Mouse (Mus musculus) hindbrain, embryonic 16.5 days (tissue): ENCODE measurements around the gene Gdi1. TPM values are rescaled to one million over a fixed set of nuclear protein-coding genes. Genes with fewer than 3 reads are reported as not detected.
A peak's percentile ranks its signal among the peaks of the same experiment; 100 is the strongest.
"Not testable (repeated sequence)": the region's sequence is repeated elsewhere in the genome, so short reads cannot be mapped to it uniquely, and the experiment has no call there.

Experiments used
- ATAC-seq: fragments of 200-750 bp; cut with Nextera tagmentation; 2 replicates; pipeline ENCODE4 v1.8.0; 2017; ENCODE audit warnings: moderate TSS enrichment, moderate library complexity
- H3K27ac ChIP-seq: fragments of 300-500 bp; sonication (generic); 2 replicates; pipeline ENCODE4 v1.5.1; 2014; ENCODE audit warnings: low read depth, mild to moderate bottlenecking, control low read depth, low read length, moderate library complexity
- H3K27me3 ChIP-seq: fragments of 300-500 bp; sonication (generic); replicated peaks from 2 replicates; pipeline ENCODE4 v1.6.1; 2014; ENCODE audit warnings: low read length; ENCODE audit not compliant: control insufficient read depth, insufficient read depth
- H3K36me3 ChIP-seq: fragments of 300-500 bp; sonication (generic); 2 replicates; pipeline ENCODE4 v1.6.1; 2014; ENCODE audit warnings: mild to moderate bottlenecking, low read length, moderate library complexity, mixed read lengths; ENCODE audit not compliant: control insufficient read depth, insufficient read depth
- H3K4me1 ChIP-seq: fragments of 300-500 bp; sonication (generic); 2 replicates; pipeline ENCODE4 v1.6.1; 2014; ENCODE audit warnings: low read depth, low read length; ENCODE audit not compliant: control insufficient read depth, insufficient read depth
- H3K4me2 ChIP-seq: fragments of 300-500 bp; sonication (generic); 2 replicates; pipeline ENCODE4 v1.6.1; 2014; ENCODE audit warnings: mild to moderate bottlenecking, low read length, control low read depth, moderate library complexity
- H3K4me3 ChIP-seq: fragments of 300-500 bp; sonication (generic); 2 replicates; pipeline ENCODE4 v1.5.1; 2014; ENCODE audit warnings: mild to moderate bottlenecking, low read length, control low read depth, moderate library complexity
- H3K9ac ChIP-seq: fragments of 300-500 bp; sonication (generic); 2 replicates; pipeline ENCODE4 v1.6.1; 2014; ENCODE audit warnings: low read depth, mild to moderate bottlenecking, control low read depth, low read length, moderate library complexity
- H3K9me3 ChIP-seq: fragments of 300-500 bp; sonication (generic); 2 replicates; pipeline ENCODE4 v1.6.1; 2014; ENCODE audit warnings: mild to moderate bottlenecking, low read length, moderate library complexity; ENCODE audit not compliant: control insufficient read depth
- WGBS: fragments of 180-500 bp; shearing (Covaris S2); extraction: QIAGEN DNeasy Blood & Tissue Kit; methylation state at CpG from one replicate; pipeline ENCODE4 v1.1.7; 2014; 5-methylcytosine and 5-hydroxymethylcytosine counted together
- polyA plus RNA-seq: library from polyadenylated mRNA; unstranded; fragments of >200 nt; fragmentation: Nextera tagmentation; extraction: Ambion mirVana; gene quantifications from 2 replicates; pipeline ENCODE4 v1.2.1, GENCODE M21; 2015

The Gdi1 gene
- polyA plus RNA-seq, 1 experiment from 2014 or later: 991 TPM

DNA sequence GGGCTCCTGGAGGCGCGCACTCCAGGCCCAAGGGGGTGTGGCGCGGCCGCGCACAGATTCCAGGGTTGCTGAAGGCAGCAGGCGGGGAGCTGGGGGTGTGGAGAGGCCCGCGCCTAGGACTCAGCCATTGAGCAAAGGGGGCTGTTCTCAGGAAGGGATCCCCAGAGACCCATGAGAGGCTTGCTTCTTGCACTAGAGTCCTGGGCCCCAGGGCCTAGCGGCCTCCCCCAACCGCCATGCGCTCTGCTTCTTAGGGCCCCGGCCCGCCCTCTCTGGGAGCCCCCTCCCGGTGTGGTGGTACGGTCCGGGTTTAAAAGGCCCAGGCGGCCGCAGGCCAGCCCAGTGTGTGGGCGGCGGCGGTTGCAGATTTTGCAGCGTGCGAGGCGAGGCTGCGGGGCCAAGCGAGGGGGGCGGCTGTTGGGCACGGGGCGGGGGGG, 23.9 kb downstream of the Gdi1 start, which contains the start of gene Plxna3:
Gene Plxna3 (plus strand): TSS at position 342 of the 437 bp plus-strand sequence.
- H3K9ac ChIP-seq: peak within 1 kb of the TSS; percentile 68
- peaks cover 12% of the 10 kb centered on the region; the same call in 1 of the 2 replicates for H3K4me1 ChIP-seq
- WGBS: 15% methylated on average over 27 of the region's 30 CpGs
- no peaks in the 10 kb centered on the region for H3K36me3 ChIP-seq
- no peaks in the 10 kb centered on the region for H3K27me3 ChIP-seq
- peak within 1 kb of the TSS; percentile 85 for H3K27ac ChIP-seq
- H3K4me2 ChIP-seq: peak within 1 kb of the TSS; percentile 75
- H3K4me3 ChIP-seq: peak within 1 kb of the TSS; percentile 55
- ATAC-seq: peak; percentile 96
- H3K9me3 ChIP-seq: no peaks in the 10 kb centered on the region

DNA sequence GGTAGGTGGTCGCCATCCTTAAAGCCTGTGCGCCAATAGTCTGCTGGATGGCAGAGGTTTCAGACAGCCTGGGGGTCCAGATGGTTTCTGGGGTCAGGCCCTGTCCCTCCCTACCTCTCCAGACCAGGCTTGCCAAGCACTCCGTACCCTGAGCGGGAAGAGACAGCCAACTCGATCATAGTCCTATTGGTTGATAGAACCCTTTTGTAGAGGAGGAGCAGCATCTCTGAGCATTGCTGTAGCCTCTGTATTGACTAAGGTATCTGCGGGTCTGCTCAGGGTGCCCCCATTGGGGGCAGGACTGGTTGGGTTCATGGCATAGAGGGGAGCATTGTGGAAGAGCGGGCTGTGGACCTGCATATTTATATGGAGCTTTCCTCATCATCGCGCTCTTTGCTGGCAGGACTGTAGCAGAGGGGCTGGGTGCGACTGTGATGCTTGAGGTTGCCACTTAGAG, 24.4 kb downstream of the Gdi1 start:
- no peaks in the 10 kb centered on the region for H3K27me3 ChIP-seq
- peak overlapping the region; percentile 85 for H3K27ac ChIP-seq
- peaks cover 12% of the 10 kb centered on the region; the same call in 1 of the 2 replicates for H3K4me1 ChIP-seq
- peak overlapping the region; percentile 68 for H3K9ac ChIP-seq
- peak overlapping the region; percentile 75 for H3K4me2 ChIP-seq
- H3K36me3 ChIP-seq: no peaks in the 10 kb centered on the region
- H3K9me3 ChIP-seq: no peaks in the 10 kb centered on the region
- ATAC-seq: peak; percentile 51
- peak overlapping the region; percentile 55 for H3K4me3 ChIP-seq
- 17% methylated on average over 9 of the region's 10 CpGs for WGBS

DNA sequence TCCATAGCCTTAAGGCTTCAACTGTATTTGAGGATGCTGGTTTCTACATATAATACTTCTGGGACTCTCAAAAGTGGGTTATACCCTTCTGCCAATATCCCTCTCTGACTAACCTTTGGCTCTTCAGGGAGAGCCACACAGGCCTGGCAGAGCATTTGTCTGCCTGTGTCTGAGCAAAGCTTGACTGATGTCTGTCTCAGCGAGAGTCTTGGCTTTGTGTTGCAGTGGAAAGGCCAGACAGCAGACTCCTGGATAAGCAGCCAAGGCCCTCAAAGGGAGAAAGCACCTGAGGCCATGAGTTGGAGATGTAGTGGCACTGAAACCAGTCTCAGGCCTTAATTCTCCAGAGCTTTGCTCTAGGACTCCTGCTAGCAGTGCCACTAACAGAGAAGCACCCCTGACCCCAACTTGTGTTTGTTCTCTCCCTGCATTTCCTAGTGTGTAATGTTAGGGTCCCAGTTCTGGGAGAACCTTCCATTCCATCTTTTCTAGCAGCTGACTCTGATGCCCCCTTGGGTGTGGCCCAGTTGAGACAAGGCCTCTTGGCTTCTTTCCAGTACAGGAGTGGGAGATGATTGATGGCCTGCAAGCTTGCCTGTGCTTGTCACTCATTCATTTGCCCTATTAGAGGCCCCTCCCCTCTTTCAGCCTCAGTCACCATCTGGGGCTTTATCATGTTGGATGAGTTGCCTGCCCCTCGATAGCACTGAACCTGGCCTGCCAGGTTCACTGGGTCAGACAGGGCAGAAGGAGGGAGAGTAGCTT, 25.6 kb downstream of the Gdi1 start:
- ATAC-seq: no peak
- Histone ChIP-seq H3K4me1 (peaks cover 12% of the 10 kb centered on the region; the same call in 1 of the 2 replicates), H3K9ac (peak overlapping the region; percentile 68), H3K4me2 (peak overlapping the region; percentile 75), H3K36me3 (0 out of 2 replicates have a peak, but pooled peaks cover 2% of the 10 kb centered on the region), H3K27me3 (no peaks in the 10 kb centered on the region), H3K4me3 (peak overlapping the region; percentile 55), H3K27ac (peak overlapping the region; percentile 54), H3K9me3 (no peaks in the 10 kb centered on the region)
- 19% methylated on average over 2 of the region's 2 CpGs for WGBS

DNA sequence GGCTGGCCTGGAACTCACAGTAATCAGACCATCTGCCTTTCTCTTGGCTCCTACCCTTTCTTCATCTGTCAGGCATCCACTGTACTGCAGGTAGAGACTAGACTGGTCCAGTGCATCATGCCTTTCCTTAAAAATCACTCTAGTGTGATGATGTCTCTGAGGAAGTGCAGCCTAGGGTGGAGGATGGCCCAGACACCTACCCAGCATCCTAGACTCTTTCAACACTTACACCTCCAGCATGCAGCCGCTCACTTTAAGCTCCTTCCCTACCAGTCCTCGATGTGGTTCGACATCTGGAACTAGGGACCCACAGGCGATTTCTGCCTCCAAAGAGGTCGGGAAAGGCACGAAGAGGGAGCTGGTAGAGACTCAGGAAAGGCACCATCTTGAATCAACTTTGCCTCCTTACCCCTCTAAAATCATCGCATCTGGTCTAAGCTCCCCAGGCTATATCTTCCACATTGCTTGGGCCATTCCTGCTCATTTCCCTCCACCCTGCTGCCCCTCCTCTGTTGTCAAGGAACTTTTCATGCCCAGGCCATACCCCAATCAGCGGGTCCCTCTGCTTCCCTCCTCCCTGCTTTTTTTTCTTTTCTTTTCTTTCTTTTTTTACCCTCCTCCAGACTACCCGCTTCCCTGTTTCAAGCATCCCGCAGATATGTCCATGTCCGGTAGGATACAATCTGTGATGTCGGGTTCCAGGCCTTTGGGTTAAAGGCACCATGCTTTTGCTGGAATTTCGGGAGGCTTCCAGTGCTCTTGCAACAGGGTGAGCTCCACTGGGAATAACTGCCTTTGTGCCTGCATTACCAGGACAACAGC, 48.1 kb downstream of the Gdi1 start:
- peak overlapping the region; percentile 43 for H3K4me3 ChIP-seq
- no peaks in the 10 kb centered on the region for H3K4me1 ChIP-seq
- no peaks in the 10 kb centered on the region for H3K27me3 ChIP-seq
- no peaks in the 10 kb centered on the region for H3K36me3 ChIP-seq
- peak; percentile 52 for ATAC-seq
- peak overlapping the region; percentile 75 for H3K27ac ChIP-seq
- peak overlapping the region; percentile 53 for H3K4me2 ChIP-seq
- peak overlapping the region; percentile 61 for H3K9ac ChIP-seq
- WGBS: 25% methylated on average over 13 of the region's 13 CpGs
- H3K9me3 ChIP-seq: no peaks in the 10 kb centered on the region

DNA sequence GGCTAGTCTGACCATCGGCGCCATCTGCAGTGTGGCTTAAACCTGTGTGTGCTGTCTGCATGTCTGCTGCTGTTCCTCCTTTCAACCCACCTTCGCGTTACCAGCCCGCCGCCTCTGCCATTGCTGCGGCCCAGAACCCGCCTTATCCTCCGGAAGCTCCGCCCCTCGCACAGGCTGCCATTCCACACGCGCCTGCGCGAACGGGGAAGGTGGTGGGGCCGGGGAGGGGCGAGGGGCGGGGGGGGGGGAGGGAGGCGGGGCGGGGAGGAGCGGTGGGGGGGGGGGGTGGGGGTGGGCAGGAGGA, 48.6 kb downstream of the Gdi1 start, which contains the start of gene Lage3:
Gene Lage3 (minus strand): TSS at position 152 of the 304 bp plus-strand sequence.
- Histone ChIP-seq H3K9me3 (no peaks in the 10 kb centered on the region), H3K4me2 (peak within 1 kb of the TSS; percentile 53), H3K27me3 (no peaks in the 10 kb centered on the region), H3K4me3 (peak within 1 kb of the TSS; percentile 43), H3K36me3 (no peaks in the 10 kb centered on the region), H3K27ac (peak within 1 kb of the TSS; percentile 75), H3K4me1 (no peaks in the 10 kb centered on the region), H3K9ac (peak within 1 kb of the TSS; percentile 61)
- peak; percentile 93 for ATAC-seq
- WGBS: 12% methylated on average over 14 of the region's 22 CpGs

DNA sequence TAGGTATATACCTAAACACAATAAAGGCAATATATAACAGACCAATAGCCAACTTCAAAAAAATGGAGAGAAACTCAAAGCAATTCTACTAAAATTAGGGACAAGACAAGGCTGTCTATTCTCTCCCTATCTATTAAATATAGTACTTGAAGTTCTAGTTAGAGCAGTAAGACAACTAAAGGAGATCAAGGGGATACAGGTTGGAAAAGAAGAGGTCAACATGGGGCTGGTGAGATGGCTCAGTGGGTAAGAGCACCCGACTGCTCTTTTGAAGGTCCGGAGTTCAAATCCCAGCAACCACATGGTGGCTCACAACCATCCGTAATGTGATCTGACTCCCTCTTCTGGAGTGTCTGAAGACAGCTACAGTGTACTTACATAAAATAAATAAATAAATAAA, 52.3 kb downstream of the Gdi1 start:
- ATAC-seq, H3K4me3 ChIP-seq, H3K9me3 ChIP-seq, H3K27me3 ChIP-seq, H3K27ac ChIP-seq, H3K36me3 ChIP-seq, H3K4me1 ChIP-seq, H3K9ac ChIP-seq, H3K4me2 ChIP-seq: not testable (repeated sequence)
- 93% methylated on average over 3 of the region's 3 CpGs for WGBS

DNA sequence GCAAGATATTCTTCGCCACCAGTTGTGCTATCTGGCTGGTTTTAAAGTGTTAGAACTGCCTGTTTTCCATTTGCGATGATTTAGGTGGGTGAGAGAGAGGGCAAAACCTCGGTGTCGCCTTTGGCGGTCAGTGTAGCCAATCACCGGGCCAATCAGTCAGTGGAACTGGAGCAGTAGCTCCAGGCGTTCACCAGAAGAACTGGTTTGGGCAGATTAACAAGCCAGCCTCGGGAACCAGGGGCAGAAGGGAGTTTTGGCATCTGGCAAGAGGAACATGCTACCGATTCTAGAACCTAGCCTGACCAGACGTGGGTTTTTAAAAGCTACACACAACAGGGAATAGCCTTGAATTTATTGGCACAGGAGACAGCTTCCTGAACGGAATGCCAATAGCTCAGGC, 54.4 kb downstream of the Gdi1 start:
- Histone ChIP-seq H3K4me1 (no peaks in the 10 kb centered on the region), H3K36me3 (no peaks in the 10 kb centered on the region), H3K4me3 (no peak overlapping the region), H3K27ac (no peak overlapping the region), H3K27me3 (no peaks in the 10 kb centered on the region), H3K9ac (no peak overlapping the region), H3K9me3 (no peaks in the 10 kb centered on the region), H3K4me2 (no peak overlapping the region)
- WGBS: 59% methylated on average over 11 of the region's 11 CpGs
- no peak for ATAC-seq
